Mouse (Mus musculus): ENCODE data around the gene Stx19. TPM values are rescaled to one million over a fixed set of nuclear protein-coding genes. Genes with fewer than 3 reads are reported as not detected.

Stx19 gene
- total and polyA plus RNA-seq, 3 experiments, result 0.11 TPM; not detected in 2

GRCm38 (mm10) chr16:62854191-62855068, 40.0 kb downstream of the Stx19 start, which contains the start of gene Pros1:
Gene Pros1, plus strand, starts transcription at chr16:62854307.
- Histone ChIP-seq H3K27me3 (replicated peaks) (peaks cover 2% of the 10 kb centered on the region), H3K4me2 (ENCODE audit: insufficient read depth, low read depth, poor library complexity, severe bottlenecking) (peak within 1 kb of the TSS; percentile 100), H3K9me3 (replicated peaks; ENCODE audit: low read length) (no peaks in the 10 kb centered on the region), H3K4me3 (replicated peaks in 1 of 3; ENCODE audit: low read depth in 2 of 3, low read length in 2 of 3, poor library complexity in 1 of 3) (peak within 1 kb of the TSS; percentile 49 to 69 (median 60)), H3K27ac (ENCODE audit: insufficient read depth, low read depth) (no peak within 1 kb of the TSS), H3K79me2 (replicated peaks; ENCODE audit: control insufficient read depth, extremely low read depth, insufficient read depth, poor library complexity, severe bottlenecking) (no peaks in the 10 kb centered on the region), H3K36me3 (replicated peaks in 1 of 2; ENCODE audit: control insufficient read depth in 1 of 2, insufficient read depth in 1 of 2, low read length in 1 of 2) (no peaks in the 10 kb centered on the region), H3K9ac (ENCODE audit: insufficient read depth, low read depth) (peak within 1 kb of the TSS; percentile 64), H3K4me1 (ENCODE audit: control insufficient read depth in 1 of 2, insufficient read depth in 2 of 2) (peaks cover 0 to 14% of the 10 kb centered on the region in 2 experiments; a peak in 3 of 4 replicates)
- TF ChIP-seq CHD2 (IDR thresholded peaks at IDR 0.05; ENCODE audit: low read length) (0 out of 2 replicates have a peak, but pooled peaks have one; percentile 22), NELFE (IDR thresholded peaks at IDR 0.05; ENCODE audit: low read depth, low read length) (no peak), IRF4 (IDR thresholded peaks at IDR 0.05; ENCODE audit: low read depth, low read length) (peak; percentile 23; the same call in 1 of the 2 replicates), TCF12 (IDR thresholded peaks at IDR 0.05; ENCODE audit: low read depth, low read length) (no peak), E2F4 (IDR thresholded peaks at IDR 0.05; ENCODE audit: insufficient replicate concordance, low read depth, low read length) (no peak), UBTF (IDR thresholded peaks at IDR 0.05; ENCODE audit: low read depth, low read length) (peak; percentile 90), POLR2A (IDR thresholded peaks at IDR 0.05; ENCODE audit: low read depth, low read length) (peak; percentile 54; the same call in 1 of the 2 replicates), TBP (conservative IDR thresholded peaks at IDR 0.05; ENCODE audit: low read depth, low read length) (no peak), GABPA (IDR thresholded peaks at IDR 0.05; ENCODE audit: insufficient replicate concordance, low read depth, low read length) (no peak)
- dilution Hi-C loops (cut with MboI; ENCODE audit: extremely low pct_ligation_motif_present, extremely low pct_unique_long_range_greater_than_20kb, low sequenced_read_pairs), result no loop called here
- in situ Hi-C loops (cut with MboI; ENCODE audit: low pct_ligation_motif_present, low pct_unique_long_range_greater_than_20kb, low sequenced_read_pairs), result no loop called here
- no peak for DNase-seq (ENCODE audit: extremely low read depth)

GRCm38 (mm10) chr16:62855385-62855784, 40.9 kb downstream of the Stx19 start:
- Histone ChIP-seq H3K4me1 (ENCODE audit: control insufficient read depth in 1 of 2, insufficient read depth in 2 of 2) (peaks cover 0 to 14% of the 10 kb centered on the region in 2 experiments; a peak in 3 of 4 replicates), H3K36me3 (replicated peaks in 1 of 2; ENCODE audit: control insufficient read depth in 1 of 2, insufficient read depth in 1 of 2, low read length in 1 of 2) (no peaks in the 10 kb centered on the region), H3K27me3 (replicated peaks) (peaks cover 2% of the 10 kb centered on the region), H3K27ac (ENCODE audit: insufficient read depth, low read depth) (no peak overlapping the region), H3K9ac (ENCODE audit: insufficient read depth, low read depth) (no peak overlapping the region), H3K4me3 (replicated peaks in 1 of 3; ENCODE audit: low read depth in 2 of 3, low read length in 2 of 3, poor library complexity in 1 of 3) (no peak overlapping the region), H3K4me2 (ENCODE audit: insufficient read depth, low read depth, poor library complexity, severe bottlenecking) (no peak overlapping the region; the same call in 1 of the 2 replicates), H3K9me3 (replicated peaks; ENCODE audit: low read length) (no peaks in the 10 kb centered on the region), H3K79me2 (replicated peaks; ENCODE audit: control insufficient read depth, extremely low read depth, insufficient read depth, poor library complexity, severe bottlenecking) (no peaks in the 10 kb centered on the region)
- TF ChIP-seq NRF1 (IDR thresholded peaks at IDR 0.05; ENCODE audit: low read depth, low read length) (no peak), MAX (IDR thresholded peaks at IDR 0.05; ENCODE audit: low read length) (no peak), IRF4 (IDR thresholded peaks at IDR 0.05; ENCODE audit: low read depth, low read length) (no peak), ZMIZ1 (IDR thresholded peaks at IDR 0.05; ENCODE audit: low read depth, low read length) (no peak), SMC3 (IDR thresholded peaks at IDR 0.05; ENCODE audit: low read depth, low read length) (no peak), KAT2A (IDR thresholded peaks at IDR 0.05; ENCODE audit: insufficient replicate concordance, low read length) (no peak), PAX5 (IDR thresholded peaks at IDR 0.05; ENCODE audit: low read length) (no peak), MAFK (IDR thresholded peaks at IDR 0.05; ENCODE audit: insufficient replicate concordance, low read length) (no peak), MXI1 (IDR thresholded peaks at IDR 0.05; ENCODE audit: low read depth, low read length) (no peak), ETS1 (conservative IDR thresholded peaks at IDR 0.05; ENCODE audit: low read depth, low read length) (no peak), JUND (conservative IDR thresholded peaks at IDR 0.05; ENCODE audit: low read depth, low read length) (no peak)
- DNase-seq (ENCODE audit: extremely low read depth), result no peak
- in situ Hi-C loops (cut with MboI; ENCODE audit: low pct_ligation_motif_present, low pct_unique_long_range_greater_than_20kb, low sequenced_read_pairs), result no loop called here
- dilution Hi-C loops (cut with MboI; ENCODE audit: extremely low pct_ligation_motif_present, extremely low pct_unique_long_range_greater_than_20kb, low sequenced_read_pairs), result no loop called here
